Mouse (Mus musculus): Measurements from ENCODE around the gene Sash3. TPM values are rescaled to one million over a fixed set of nuclear protein-coding genes. Genes with fewer than 3 reads are reported as not detected.
"Not testable (repeated sequence)": the region's sequence is repeated elsewhere in the genome, so short reads cannot be mapped to it uniquely, and the experiment has no call there.

The Sash3 gene
- total RNA-seq, 2 experiments from 2014 or later, result 1.6 to 1.7 TPM

DNA sequence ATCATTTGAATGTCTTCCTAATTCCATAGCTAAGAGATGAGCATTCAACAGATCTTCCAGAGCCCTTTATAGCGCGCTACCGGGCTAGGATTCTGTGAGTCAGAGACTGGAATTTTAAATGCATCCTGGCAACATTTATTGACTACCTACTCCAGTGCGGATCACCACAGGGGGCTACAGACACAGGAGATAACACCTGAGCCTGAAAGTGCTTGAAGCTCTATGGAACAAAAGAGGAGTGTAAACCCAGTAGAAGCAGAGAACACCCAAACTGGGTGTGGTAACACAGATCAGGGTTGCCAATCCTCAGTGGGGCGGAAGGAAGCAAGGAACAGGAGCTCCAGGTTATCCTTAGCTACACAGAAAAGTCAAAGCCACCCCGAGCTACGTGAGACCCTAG lies 56.2 kb downstream of the Sash3 start:
- no peak for DNase-seq (ENCODE audit: low spot score in 2 of 2)

DNA sequence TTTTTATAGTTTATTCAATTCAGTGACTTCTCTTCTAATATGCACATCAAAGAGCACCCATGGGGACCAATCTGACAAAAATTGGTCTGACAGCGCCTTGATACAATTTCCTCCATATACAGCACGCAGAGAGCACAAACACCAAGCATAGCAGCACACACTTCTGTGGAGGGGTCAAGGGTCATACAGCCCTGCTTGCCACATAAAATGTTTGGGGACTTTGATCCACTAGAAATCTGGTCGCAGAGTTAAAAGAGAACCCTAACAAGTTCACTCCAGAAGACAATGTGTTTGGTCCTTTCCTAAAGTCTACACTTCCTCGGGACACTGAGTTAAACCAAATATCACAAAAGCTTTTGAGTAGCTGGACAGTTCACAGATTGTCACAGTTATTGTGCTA lies 56.8 kb downstream of the Sash3 start:
- DNase-seq (ENCODE audit: low spot score in 2 of 2), result no peak

DNA sequence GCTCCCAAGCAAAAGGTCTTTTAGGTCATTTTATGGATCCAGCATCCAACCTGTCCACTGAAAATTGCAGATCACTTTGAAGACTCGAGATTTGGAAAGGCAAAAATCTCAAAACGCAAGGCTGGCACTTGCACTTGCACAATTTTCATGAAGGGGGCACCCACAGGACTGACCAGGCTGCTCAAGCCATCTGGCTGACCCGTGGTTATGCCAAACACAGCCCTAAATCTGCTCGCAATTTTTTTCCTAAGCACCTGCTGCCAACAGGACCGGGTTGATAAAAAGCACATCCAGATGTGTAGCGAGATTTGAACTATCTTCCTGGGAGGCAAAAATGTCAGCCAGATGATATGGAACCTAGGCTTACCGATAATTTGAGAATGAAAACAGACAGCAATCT lies 57.5 kb downstream of the Sash3 start:
- no peak for DNase-seq (ENCODE audit: low spot score in 2 of 2)

DNA sequence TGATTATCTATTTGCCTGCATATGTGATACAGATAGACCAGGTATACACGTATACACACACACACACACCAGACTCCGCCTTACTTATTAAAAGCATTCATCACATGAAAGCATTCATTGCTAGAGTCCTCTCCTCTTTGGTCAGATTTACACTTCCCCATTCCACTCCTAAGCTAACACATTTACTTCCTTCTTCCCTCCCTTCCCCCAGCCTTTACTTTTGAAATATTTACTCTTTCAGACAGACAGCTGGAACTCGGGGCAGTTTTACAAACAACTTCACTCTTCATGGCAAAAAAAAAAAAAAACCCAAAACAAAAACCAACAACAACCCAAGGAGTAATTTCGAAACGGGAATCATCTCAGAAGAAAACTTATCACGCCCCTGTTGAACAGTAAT lies 58.2 kb downstream of the Sash3 start:
- no peak for DNase-seq (ENCODE audit: low spot score in 2 of 2)

DNA sequence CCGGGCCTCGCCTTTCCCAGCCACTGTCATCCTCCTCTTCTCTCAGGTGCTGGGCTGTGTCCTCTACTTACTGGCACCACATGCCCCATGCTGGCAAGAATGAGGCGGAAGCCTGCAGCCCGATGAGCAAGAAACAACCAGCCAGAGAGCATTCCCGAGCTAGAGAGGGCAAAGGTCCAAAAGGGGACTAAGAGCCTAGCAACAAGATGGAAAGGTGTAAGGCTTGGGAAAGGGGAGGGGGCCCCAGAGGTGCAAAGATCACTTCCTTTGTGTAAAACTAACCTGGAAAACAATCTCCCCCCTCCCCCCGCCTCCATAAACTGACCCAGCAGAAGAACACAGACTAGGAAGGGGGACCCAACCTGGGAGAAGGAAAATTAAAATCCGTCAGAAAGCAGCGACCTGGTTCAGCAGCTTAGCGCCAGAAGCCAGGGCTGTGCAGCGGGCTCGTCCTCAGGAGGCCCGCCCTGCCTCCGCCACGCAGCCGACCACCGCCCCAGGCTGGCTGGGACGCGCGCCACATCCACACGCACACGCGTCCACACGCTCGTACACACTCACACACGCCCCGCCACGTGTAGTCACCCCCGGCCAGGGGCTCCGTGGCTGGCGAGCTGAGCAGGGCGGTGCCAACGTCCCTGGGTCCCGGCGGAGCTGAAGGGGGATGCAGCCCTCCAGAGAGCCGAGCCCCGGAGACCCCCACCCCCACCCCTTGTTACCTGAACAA lies 61.7 kb downstream of the Sash3 start:
- peak in 1 of 2 experiments; percentile 22 for DNase-seq (ENCODE audit: low spot score in 2 of 2)

DNA sequence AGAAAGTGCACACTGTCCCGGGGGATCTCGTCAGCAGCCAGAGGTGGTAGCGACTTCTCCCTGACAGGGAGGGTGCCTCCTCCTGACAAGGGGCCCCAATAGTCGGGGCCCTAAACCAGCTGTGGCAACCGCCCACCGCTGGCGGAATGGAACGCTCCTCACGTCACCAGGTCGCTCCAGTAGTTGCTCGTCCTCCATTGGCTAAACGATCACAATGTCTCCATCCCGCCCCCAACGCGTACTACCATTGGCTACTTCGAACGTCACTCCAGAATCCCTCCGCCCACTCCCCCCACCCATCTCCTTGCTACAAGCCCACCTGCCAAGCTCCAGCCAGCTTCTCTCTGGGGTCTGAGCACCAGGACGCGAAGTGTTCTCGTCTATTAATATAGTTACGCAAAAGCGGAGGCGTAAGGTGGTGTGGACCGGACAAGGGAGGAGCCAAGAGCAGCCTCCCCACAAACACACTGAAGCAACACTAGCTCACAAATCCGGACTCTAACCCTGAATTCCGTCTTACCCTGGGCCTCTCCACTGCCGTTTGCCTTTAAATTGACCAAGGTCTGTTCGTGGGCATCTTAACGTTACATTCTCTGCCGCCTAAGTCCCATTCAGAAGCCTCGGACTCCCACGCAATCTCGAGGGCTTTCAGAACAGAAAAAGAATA lies 62.4 kb downstream of the Sash3 start, which contains the start of gene Zdhhc9:
Gene Zdhhc9 (minus strand): TSS at position 360 of the 667 bp plus-strand sequence.
- peak; percentile 84 to 86 for DNase-seq (ENCODE audit: low spot score in 2 of 2)

DNA sequence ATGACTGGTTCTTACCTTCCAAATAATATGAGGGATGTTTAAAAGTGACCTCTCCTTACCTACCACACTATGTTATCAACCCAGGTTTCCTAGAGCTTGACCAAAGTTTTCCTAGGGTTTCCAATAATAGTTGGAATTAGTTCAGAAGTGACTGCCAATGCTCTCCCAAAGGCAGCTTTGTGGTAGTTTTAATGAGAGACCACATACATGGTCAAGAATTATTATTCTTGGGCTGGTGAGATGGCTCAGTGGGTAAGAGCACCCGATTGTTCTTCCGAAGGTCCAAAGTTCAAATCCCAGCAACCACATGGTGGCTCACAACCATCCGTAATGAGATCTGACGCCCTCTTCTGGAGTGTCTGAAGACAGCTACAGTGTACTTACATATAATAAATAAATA lies 63.5 kb downstream of the Sash3 start:
- not testable (repeated sequence) for DNase-seq (ENCODE audit: low spot score in 2 of 2)

Other genes with a start within 250 kb of the Sash3 start
- gene Ocrl, start 234.0 kb upstream of the Sash3 start, total RNA-seq (2021), result 10 to 100 TPM; 47.8 to 52.8 TPM
- gene Apln, start 111.6 kb upstream of the Sash3 start, total RNA-seq (2021), result 10 to 100 TPM; 17.5 to 18.5 TPM
- gene Xpnpep2, start 37.7 kb upstream of the Sash3 start, total RNA-seq (2021), result under 1 TPM; 0.26 to 0.45 TPM
- 10 to 100 TPM; 44.0 to 45.8 TPM for gene Zdhhc9, start 62.4 kb downstream of the Sash3 start, total RNA-seq (2021)
- 10 to 100 TPM; 16.2 to 16.8 TPM for gene Utp14a, start 110.4 kb downstream of the Sash3 start, total RNA-seq (2021)
- gene Bcorl1, start 194.9 kb downstream of the Sash3 start, total RNA-seq (2021), result 10 to 100 TPM; 18.4 to 22.1 TPM